Mouse (Mus musculus) WW6 (cell line): ENCODE data around the gene Aagab.

Experiments used
- DNase-seq: peaks from one replicate; pipeline ENCODE4 v3.0.0-alpha.2; 2013; ENCODE audit warnings: low read depth, low spot score

Aagab gene

GRCm38 (mm10) chr9:63672797-63673493 lies 70.5 kb downstream of the Aagab start:
- no peak for DNase-seq

DNA sequence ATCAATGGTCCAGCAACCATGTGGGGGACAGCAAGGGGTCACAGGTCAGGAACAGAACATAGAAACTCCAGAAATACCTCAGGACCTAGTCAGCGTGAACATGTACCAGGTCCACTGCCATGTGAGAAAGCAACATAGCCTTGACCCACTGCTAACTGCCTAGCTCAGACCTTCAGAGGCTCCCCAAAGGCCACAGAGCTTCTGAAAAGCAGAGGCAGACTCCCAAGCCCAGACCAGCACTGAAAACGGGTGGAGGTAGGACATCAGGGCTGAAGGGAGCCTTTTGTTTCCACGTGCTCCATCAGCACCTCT lies 71.0 kb downstream of the Aagab start:
- no peak for DNase-seq

DNA sequence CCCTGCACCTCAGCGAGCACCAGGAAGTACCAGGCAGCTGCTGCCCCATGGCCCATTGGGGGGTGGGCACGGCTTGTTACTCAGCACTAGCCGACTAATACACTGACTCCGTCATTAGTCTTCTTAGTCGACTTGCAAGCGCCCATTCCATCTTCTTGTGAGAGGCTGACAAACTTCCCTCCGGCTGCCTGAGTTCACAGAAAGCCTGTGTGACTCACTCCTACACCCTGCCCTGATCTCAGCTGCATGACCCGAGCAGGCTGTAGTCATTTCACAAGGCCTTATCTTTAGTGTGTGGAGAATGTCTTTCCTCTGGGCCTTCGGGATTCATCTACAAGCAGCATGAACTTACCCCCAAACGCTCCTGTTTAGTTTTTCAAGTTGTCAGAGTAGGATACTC lies 72.2 kb downstream of the Aagab start:
- no peak for DNase-seq

- DNase-seq, result no peak
Measured at GRCm38 (mm10) chr9:63677621-63678020, 75.2 kb downstream of the Aagab start.

DNA sequence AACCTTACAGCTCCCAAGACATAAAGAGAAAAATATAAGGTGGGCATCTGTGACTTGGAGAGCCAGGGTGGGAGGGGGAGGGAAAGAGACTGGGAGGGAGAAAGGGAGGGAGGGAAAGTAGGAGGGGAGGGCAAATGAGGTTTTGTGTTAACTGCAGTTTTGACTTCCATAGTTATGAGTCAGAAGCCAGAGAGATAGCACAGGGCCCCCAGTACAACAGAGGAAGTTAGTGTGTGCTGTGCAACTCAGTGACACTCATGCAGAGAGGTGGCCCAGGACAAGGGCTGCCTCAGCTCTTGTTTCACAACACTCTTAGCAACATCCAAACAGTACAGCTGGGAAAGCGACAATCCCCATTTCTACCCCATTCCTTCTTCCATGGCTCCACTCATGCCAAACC lies 75.6 kb downstream of the Aagab start:
- DNase-seq, result no peak

DNA sequence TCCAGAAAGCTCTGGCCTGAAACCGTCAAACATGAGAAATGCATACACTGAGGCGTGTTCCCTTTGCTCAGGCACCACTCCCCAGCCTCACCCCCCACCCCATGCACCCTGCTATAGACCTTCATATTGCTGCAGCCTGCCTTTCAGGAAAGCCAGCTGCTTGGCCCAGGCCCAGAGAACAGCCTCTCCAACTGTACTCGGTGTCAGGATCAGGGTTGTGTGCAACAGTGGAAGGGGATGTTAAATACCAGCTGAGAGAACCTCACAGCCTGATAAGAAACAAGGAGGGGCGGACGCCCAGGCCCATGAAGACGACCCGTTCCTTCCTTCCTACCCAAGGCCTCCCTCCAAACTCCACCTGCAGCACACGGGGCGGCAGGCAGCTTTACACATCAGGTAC lies 79.8 kb downstream of the Aagab start:
- no peak for DNase-seq

GRCm38 (mm10) chr9:63682943-63683342 lies 80.5 kb downstream of the Aagab start:
- no peak for DNase-seq

DNA sequence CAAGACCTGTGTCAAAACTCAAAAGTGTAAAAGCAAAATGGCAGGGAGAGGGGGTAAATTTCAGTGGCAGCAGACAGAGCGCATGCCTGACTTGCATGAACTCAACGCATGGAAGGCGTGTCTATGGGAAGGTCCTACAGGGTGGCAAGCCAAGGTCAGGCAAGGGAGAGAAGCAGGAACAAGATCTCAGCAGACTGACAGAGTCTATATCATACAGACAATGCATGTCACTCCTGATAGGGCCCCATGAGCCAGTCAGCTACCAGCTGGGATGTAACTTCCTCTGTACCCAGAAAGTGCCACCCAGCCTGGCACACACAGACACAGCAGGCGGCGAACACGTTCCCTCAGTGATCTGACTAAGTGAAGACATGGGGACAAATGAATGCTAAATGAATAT lies 81.8 kb downstream of the Aagab start:
- no peak for DNase-seq

DNA sequence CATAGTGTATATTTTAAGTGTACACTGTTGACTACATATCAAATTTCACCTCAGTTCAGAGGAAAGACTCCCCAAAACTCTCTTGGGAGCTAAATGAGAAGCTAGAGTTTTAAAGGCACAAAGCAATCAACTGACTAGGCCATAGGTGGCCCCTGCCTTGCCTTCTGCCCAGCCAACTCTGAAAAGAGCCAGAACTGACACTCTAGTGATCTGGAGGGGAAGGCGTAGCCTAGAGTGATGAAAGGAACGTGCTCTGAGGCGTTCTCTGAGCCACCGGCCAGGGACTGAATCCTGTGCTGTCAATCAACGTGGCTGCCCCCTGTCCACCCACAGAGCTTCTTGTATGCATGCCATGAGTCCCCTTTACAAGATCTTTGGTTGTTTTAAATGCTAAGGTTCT lies 82.9 kb downstream of the Aagab start:
- DNase-seq, result no peak

GRCm38 (mm10) chr9:63687413-63688015 lies 85.1 kb downstream of the Aagab start:
- DNase-seq, result no peak

DNA sequence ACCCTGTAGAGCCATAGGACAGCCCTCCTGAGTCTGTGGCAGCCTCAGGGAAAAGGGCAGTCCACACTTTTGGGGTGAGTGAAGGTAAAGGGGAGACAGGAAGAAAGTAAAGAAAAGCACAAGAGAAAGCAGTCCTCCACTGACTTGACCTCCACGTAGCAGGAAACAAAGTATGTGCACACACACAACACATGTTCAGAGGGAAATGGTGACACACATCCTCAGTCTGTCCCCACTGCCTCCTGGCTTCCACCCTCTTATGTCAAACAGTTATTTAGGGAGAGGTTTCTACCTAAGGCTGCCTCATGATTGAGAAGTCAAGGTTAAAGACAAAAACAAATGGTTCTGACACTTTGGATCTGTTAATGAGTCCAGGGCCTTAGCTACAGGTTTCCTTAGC lies 88.1 kb downstream of the Aagab start:
- DNase-seq, result no peak

DNA sequence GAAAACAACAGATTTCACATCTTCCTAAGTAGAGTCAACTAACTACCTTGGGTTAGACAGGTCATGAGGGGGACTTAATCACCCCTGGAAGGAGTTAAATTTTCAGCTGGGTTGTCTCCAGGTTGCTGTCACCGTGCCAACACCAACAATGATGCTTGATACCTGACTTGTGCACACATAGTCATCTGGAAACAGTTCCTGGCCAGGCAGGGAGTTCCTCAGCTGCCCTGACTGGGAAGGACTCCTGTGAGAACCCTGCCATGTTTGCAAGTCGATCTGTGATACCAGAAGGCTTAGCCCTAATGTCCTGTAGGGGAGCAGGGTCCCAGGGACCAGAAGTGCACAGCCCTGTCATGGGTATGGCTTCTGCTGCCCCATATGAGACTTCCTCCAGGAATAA lies 89.5 kb downstream of the Aagab start:
- DNase-seq, result no peak
